Mouse (Mus musculus) ES-E14 (cell line): Measurements from ENCODE around the gene Cdt1. TPM values are rescaled to one million over a fixed set of nuclear protein-coding genes. Genes with fewer than 3 reads are reported as not detected.

Experiments
- DNase-seq: peaks from one replicate; pipeline ENCODE4 v3.0.0-alpha.2; 2013; ENCODE audit warnings: low read depth, low spot score
- H3K27ac ChIP-seq: 2 replicates; pipeline ENCODE4 v1.5.1; 2012; ENCODE audit warnings: low read depth, mild to moderate bottlenecking, low read length, moderate library complexity, mixed read lengths; ENCODE audit not compliant: poor library complexity, insufficient read depth, severe bottlenecking
- H3K36me3 ChIP-seq: 2 replicates; pipeline ENCODE4 v1.6.1; 2012; ENCODE audit warnings: mild to moderate bottlenecking, low read length, moderate library complexity, mixed read lengths; ENCODE audit not compliant: control insufficient read depth, poor library complexity, insufficient read depth, severe bottlenecking
- H3K4me1 ChIP-seq, 2 experiments: fragments of 150-350 bp in 1 of 2; sonication (generic) in 1 of 2; 2 replicates each; pipeline ENCODE4 v1.6.1; 2012; ENCODE audit warnings: low read length in 2 of 2, mild to moderate bottlenecking in 1 of 2, mixed read lengths in 1 of 2; ENCODE audit not compliant: control insufficient read depth in 2 of 2, insufficient read depth in 2 of 2, poor library complexity in 1 of 2
- H3K4me3 ChIP-seq, 2 experiments: fragments of 150-350 bp in 1 of 2; sonication (generic) in 1 of 2; 2 replicates each; pipeline ENCODE4 v1.5.1; 2012; ENCODE audit warnings: low read length in 2 of 2, low read depth in 1 of 2, mild to moderate bottlenecking in 1 of 2, mixed read lengths in 1 of 2; ENCODE audit not compliant: insufficient read depth in 1 of 2, poor library complexity in 1 of 2, severe bottlenecking in 1 of 2
- H3K9ac ChIP-seq: 2 replicates; pipeline ENCODE4 v1.6.1; 2012; ENCODE audit warnings: low read depth, mild to moderate bottlenecking, low read length, mixed read lengths; ENCODE audit not compliant: poor library complexity, insufficient read depth, severe bottlenecking
- H3K9me3 ChIP-seq: fragments of 150-350 bp; sonication (generic); 2 replicates; pipeline ENCODE4 v1.6.1; 2012; ENCODE audit warnings: low read depth, mild to moderate bottlenecking, low read length; ENCODE audit not compliant: control insufficient read depth, insufficient read depth
- CHD2 ChIP-seq: IDR thresholded peaks from 2 replicates; pipeline ENCODE4 v1.6.1; 2014; ENCODE audit warnings: mild to moderate bottlenecking, low read depth, low read length, inconsistent platforms
- HCFC1 ChIP-seq: IDR thresholded peaks from 2 replicates; pipeline ENCODE4 v1.6.1; 2012; ENCODE audit warnings: low read length, inconsistent platforms, borderline replicate concordance; ENCODE audit not compliant: insufficient read depth
- MAFK ChIP-seq: IDR thresholded peaks from 2 replicates; pipeline ENCODE4 v1.6.1; 2014; ENCODE audit warnings: mild to moderate bottlenecking, low read depth, low read length, inconsistent platforms; ENCODE audit not compliant: insufficient read depth
- ZC3H11A ChIP-seq: IDR thresholded peaks from 2 replicates; pipeline ENCODE4 v1.6.1; 2012; ENCODE audit warnings: low read depth, mild to moderate bottlenecking, inconsistent platforms, low read length, borderline replicate concordance
- ZNF384 ChIP-seq: IDR thresholded peaks from 2 replicates; pipeline ENCODE4 v1.6.1; 2012; ENCODE audit warnings: low read depth, low read length, inconsistent platforms
- in situ Hi-C, 2 experiments: fragments of 600-800 bp; cut with MboI; formaldehyde crosslinking; loops; one replicate each; pipeline ENCODE4 v1.15.1; 2025; ENCODE audit warnings: low sequenced_read_pairs in 2 of 2, inconsistent platforms in 1 of 2; ENCODE audit not compliant: unreplicated experiment in 2 of 2
- total RNA-seq: library from RNA; depleted of rRNA; stranded (reverse); fragments of 300-350 nt; gene quantifications from 2 replicates; pipeline ENCODE4 v1.2.3, GENCODE M21; 2012

Gene Cdt1
- total RNA-seq, 1 experiment = 139 TPM

- H3K4me1 ChIP-seq = peaks cover 18 to 40% of the 10 kb centered on the region in 2 experiments
- H3K36me3 ChIP-seq = peaks cover 7% of the 10 kb centered on the region; the same call in 1 of the 2 replicates
- in situ Hi-C loops = no loop called here
- H3K4me3 ChIP-seq = peak overlapping the region; percentile 22 to 36; a peak in 3 of 4 replicates
- H3K9me3 ChIP-seq = no peaks in the 10 kb centered on the region
- peak overlapping the region; percentile 98 for H3K27ac ChIP-seq
- TF ChIP-seq ZC3H11A (no peak), HCFC1 (no peak), MAFK (no peak), ZNF384 (no peak), CHD2 (no peak)
- no peak for DNase-seq
- peak overlapping the region; percentile 74 for H3K9ac ChIP-seq
Measured at GRCm38 (mm10) chr8:122524506-122524905, 43.3 kb upstream of the Cdt1 start.

- Histone ChIP-seq H3K36me3 (peaks cover 7% of the 10 kb centered on the region; the same call in 1 of the 2 replicates), H3K4me3 (no peak overlapping the region), H3K27ac (peak overlapping the region; percentile 98), H3K9me3 (no peaks in the 10 kb centered on the region), H3K9ac (peak overlapping the region; percentile 41; the same call in 1 of the 2 replicates), H3K4me1 (peaks cover 18 to 37% of the 10 kb centered on the region in 2 experiments)
- no peak for TF ChIP-seq ZNF384
- TF ChIP-seq HCFC1 = no peak
- TF ChIP-seq MAFK = no peak
- no peak for TF ChIP-seq CHD2
- no peak for TF ChIP-seq ZC3H11A
- DNase-seq = no peak
- in situ Hi-C loops = no loop called here
Measured at GRCm38 (mm10) chr8:122525004-122525403, 42.8 kb upstream of the Cdt1 start.

- H3K4me3 ChIP-seq = no peak overlapping the region
- no peak for DNase-seq
- H3K9ac ChIP-seq = no peak overlapping the region
- peaks cover 18 to 30% of the 10 kb centered on the region in 2 experiments for H3K4me1 ChIP-seq
- in situ Hi-C loops = no loop called here
- H3K9me3 ChIP-seq = no peaks in the 10 kb centered on the region
- H3K27ac ChIP-seq = 0 out of 2 replicates have a peak overlapping the region, but pooled peaks have one; percentile 98
- H3K36me3 ChIP-seq = peaks cover 7% of the 10 kb centered on the region; the same call in 1 of the 2 replicates
- TF ChIP-seq MAFK (no peak), ZC3H11A (no peak), ZNF384 (no peak), CHD2 (no peak), HCFC1 (no peak)
Measured at GRCm38 (mm10) chr8:122526084-122526483, 41.7 kb upstream of the Cdt1 start.

GRCm38 (mm10) chr8:122526526-122527170, 41.2 kb upstream of the Cdt1 start:
- Histone ChIP-seq H3K27ac (no peak overlapping the region), H3K4me1 (peaks cover 18 to 33% of the 10 kb centered on the region in 2 experiments), H3K9me3 (no peaks in the 10 kb centered on the region), H3K36me3 (peaks cover 7% of the 10 kb centered on the region; the same call in 1 of the 2 replicates), H3K4me3 (no peak overlapping the region), H3K9ac (no peak overlapping the region)
- TF ChIP-seq MAFK (no peak), CHD2 (no peak), HCFC1 (no peak), ZC3H11A (no peak), ZNF384 (no peak)
- in situ Hi-C loops = no loop called here
- no peak for DNase-seq
